Mouse (Mus musculus): Measurements from ENCODE around the gene Iah1.

- TF ChIP-seq CTCF (IDR thresholded peaks at IDR 0.05; ENCODE audit: control insufficient read depth, insufficient read depth, insufficient replicate concordance, low read depth, low read length) (no peak), POLR2A (IDR thresholded peaks at IDR 0.05; ENCODE audit: control insufficient read depth, low read depth, low read length) (no peak)
Measured at GRCm38 (mm10) chr12:21340674-21341073, 24.5 kb downstream of the Iah1 start.
